Mouse (Mus musculus): ENCODE results near the gene Zfp454.

The Zfp454 gene

DNA sequence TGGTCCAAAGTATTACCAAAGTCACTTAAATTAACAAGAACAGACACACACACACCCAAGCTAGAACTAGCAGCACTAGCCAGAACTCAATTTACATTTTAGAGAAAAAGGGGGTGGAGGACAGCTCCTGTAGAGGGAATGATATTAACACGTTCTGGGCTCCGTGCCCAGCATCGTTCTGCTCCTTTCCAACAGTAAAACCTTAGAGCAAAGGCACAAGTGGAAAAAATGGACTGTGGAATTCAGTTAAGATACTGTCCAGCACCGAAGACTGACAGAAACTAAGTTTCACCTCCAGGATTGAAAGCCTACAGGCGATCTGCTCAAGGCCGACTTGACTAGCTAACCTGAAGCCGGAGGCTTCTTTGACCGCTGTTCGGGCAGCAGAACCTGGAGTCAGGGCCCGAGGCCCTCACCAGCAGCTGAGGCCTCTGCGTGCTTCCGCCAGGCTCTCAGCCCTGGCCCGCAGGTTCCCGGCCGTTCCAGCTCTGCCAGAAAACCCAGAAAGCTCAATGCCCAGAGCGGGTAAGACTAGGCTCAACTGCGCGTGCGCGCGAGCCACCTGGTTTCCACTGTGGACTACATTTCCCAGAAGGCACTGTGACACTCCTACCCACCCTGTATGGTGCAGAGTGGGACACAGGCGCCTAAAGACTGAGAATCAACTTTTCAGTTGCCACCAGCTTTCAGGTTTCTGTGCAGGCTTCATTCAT is 46.3 kb downstream of the Zfp454 start, which contains the start of gene Zfp879:
Gene Zfp879, minus strand, starts transcription at position 530 of the 713 bp plus-strand sequence.
- peak; percentile 86 for DNase-seq (ENCODE audit: low spot score)

DNA sequence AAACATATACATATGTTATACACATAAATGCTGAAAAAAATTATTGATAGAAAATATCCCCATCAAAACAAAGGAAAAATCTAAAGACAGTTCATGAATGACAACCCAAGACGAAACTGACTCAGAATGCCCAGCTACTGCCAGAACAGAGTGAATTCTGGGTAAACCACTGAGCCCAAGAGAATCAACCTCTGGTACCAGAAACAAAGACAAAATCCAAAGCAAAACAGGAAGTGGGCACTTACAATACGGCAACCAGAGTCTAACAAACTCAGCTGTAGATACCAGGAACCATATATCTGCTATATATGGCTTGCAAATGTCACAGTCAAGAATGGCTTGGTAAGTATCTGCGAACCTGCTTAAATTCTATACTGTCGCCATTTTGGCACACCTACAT is 51.7 kb downstream of the Zfp454 start:
- no peak for DNase-seq (ENCODE audit: low spot score)

- DNase-seq (ENCODE audit: low spot score): peak; percentile 75
Measured at GRCm38 (mm10) chr11:50827010-50827953, 60.2 kb downstream of the Zfp454 start, which contains the start of gene Zfp354c. Gene Zfp354c (minus strand): TSS chr11:50827724.

- DNase-seq (ENCODE audit: low spot score): no peak
Measured at GRCm38 (mm10) chr11:50826214-50826613, 61.2 kb downstream of the Zfp454 start.
